Mouse (Mus musculus) forelimb bud, embryonic 11.5 days (tissue): ENCODE data around the gene Lrmp.
"Not testable (repeated sequence)": the region's sequence is repeated elsewhere in the genome, so short reads cannot be mapped to it uniquely, and the experiment has no call there.

ENCODE experiments used
- DNase-seq: peaks from one replicate; pipeline ENCODE4 v3.0.0-alpha.2; 2012; ENCODE audit warnings: low read depth, low spot score

Gene Lrmp

GRCm38 (mm10) chr6:145104241-145104939, 11.1 kb upstream of the Lrmp start:
- DNase-seq: no peak

GRCm38 (mm10) chr6:145105439-145105838, 10.0 kb upstream of the Lrmp start:
- no peak for DNase-seq

GRCm38 (mm10) chr6:145106163-145106842, 9.2 kb upstream of the Lrmp start:
- no peak for DNase-seq

GRCm38 (mm10) chr6:145110786-145111185, 4.7 kb upstream of the Lrmp start:
- no peak for DNase-seq

DNA sequence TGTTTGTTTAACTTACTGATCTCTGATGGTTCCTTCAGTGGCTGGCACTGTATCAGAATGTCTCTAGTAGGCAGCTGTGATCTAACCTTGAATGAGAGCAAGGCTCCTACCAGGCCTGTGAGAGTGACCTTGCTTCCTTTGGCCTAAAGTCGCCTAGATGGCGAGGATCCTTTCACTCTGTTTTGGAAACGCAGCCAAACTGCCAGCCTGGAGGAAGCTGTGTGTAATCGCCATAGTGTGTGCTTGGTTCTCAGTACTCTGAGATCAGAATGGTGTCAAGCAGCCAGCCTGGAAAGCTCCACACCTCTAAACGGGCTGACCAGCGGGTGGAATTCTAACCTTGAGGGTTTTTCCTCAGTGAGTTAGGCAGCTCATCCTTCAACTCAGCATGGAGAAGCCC, 2.6 kb upstream of the Lrmp start:
- no peak for DNase-seq

GRCm38 (mm10) chr6:145114561-145114960, 892 bp upstream of the Lrmp start:
- no peak for DNase-seq

GRCm38 (mm10) chr6:145116098-145116672, 732 bp downstream of the Lrmp start:
- DNase-seq: no peak

DNA sequence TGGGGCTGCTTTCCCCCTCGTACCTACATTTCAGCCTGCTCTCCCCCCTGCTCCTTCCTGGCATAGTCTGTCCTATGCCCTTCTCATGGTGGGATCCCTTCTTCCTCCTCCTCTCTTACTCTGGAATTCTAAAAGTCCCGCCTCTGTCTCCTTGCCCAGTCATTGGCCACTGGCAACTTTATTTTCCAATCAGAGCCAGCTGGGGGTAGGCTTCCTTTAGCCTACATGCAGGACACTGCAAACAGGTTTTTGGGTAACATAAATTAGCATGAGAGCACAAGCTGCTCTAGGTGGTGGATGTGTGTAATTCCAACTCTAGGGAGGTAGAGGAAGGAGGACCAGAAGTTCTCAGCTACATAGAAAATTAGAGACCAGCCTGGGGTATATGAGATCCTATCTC, 4.6 kb downstream of the Lrmp start:
- no peak for DNase-seq

- DNase-seq: no peak
Measured at GRCm38 (mm10) chr6:145120787-145121589, 5.5 kb downstream of the Lrmp start.

GRCm38 (mm10) chr6:145121590-145122420, 6.4 kb downstream of the Lrmp start:
- no peak for DNase-seq

GRCm38 (mm10) chr6:145122423-145123059, 7.1 kb downstream of the Lrmp start:
- DNase-seq: no peak

- no peak for DNase-seq
Measured at GRCm38 (mm10) chr6:145123136-145124060, 7.9 kb downstream of the Lrmp start.

DNA sequence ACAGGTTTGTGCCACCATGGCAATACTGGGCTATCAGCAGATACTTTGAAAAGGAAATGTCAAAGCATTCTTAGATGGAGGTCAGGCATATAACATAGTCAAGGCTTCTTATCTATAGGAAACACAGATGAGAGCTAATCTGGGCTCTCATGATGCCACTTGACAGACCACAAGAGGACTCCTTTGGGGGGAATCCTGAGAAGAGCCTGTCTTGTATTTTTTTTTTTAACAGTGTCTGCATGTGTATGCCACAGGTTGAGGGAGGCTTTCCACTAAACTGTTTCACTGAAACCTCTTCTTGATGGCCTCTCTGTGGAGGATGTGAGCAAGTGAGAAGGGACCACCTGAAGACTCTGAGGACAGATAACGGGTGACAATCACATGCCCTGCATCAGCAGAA, 9.2 kb downstream of the Lrmp start:
- no peak for DNase-seq

DNA sequence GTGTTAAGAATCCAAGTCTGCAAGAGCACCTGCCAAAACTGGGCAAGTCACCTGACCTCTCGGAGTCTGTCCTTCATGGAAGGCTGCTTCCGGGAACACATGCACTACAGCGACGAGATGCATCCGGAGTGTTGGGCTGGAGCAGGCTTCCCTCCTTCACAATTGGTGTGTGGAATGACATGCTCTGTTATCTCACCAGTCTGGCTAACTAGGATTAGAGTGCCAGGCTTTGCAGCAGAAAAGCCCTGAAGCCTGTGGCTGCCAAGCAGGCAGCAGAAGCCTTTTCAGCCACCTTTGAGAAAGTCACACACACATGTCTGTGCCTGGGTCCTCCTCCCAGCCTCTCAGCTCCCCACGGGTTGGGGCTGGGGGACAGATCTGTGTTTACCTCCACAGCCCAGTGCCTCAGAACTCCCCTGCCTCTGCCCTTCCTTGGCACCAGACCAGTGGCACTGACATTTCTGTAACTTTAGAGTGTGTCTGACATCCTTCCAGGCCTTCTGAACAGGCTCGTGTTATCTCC, 10.2 kb downstream of the Lrmp start:
- DNase-seq: no peak

GRCm38 (mm10) chr6:145127652-145128051, 12.2 kb downstream of the Lrmp start:
- DNase-seq: no peak

DNA sequence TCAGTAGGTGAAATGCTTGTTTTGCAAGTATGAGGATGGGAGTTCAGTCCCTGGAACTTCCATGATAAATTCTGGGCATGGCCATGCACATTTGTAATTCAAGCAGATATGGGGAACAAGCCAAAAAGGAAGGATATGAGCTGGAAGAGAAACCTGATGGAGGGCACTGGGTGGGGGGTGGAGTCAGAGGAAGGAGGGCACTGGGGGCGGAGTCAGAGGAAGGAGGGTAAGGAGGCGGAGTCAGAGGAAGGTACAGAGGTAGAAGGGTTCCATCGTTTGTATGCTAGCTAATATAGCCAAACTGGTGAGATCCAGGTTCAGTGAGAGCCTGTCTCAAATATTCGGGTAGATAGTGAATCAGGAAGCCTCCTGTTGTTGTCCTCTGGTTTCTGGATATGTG, 14.1 kb downstream of the Lrmp start:
- DNase-seq: no peak

DNA sequence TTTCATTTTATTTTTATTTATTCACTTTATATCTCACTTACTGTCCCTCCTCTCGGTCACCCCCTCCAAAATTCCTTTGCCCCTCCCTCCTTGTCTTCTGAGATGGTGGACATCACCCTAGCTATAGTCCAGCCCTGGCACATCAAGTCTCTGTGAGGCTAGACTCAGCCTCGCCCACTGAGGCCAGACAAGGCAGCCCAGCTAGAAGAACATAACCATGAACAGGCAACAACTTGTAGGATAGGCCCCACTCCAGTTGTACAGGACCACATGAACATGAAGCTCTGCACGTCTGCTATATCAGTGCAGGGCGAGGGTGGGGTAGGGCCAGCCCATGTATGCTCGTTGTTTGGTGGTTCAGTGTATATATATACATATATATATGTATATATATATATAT, 16.5 kb downstream of the Lrmp start:
- no peak for DNase-seq

- not testable (repeated sequence) for DNase-seq
Measured at GRCm38 (mm10) chr6:145132969-145133368, 17.5 kb downstream of the Lrmp start.

- no peak for DNase-seq
Measured at GRCm38 (mm10) chr6:145135295-145135694, 19.8 kb downstream of the Lrmp start.
